Mouse (Mus musculus) MEL (cell line): ENCODE results near the gene Dlg5.

Experiments used
- CTCF ChIP-seq, 3 experiments: IDR thresholded peaks in 2 of 3; conservative IDR thresholded peaks in 1 of 3; 2 replicates each; pipeline ENCODE4 v1.5.1; 2011 to 2012; ENCODE audit warnings: low read length in 3 of 3, low read depth in 2 of 3, mild to moderate bottlenecking in 2 of 3, improper control_type of control experiment in 1 of 3, inconsistent platforms in 1 of 3, mixed read lengths in 1 of 3, moderate library complexity in 1 of 3; ENCODE audit not compliant: control insufficient read depth in 1 of 3, insufficient read depth in 1 of 3, poor library complexity in 1 of 3, severe bottlenecking in 1 of 3
- E2F4 ChIP-seq: IDR thresholded peaks from 2 replicates; pipeline ENCODE4 v1.6.1; 2011; ENCODE audit warnings: low read depth, low read length, improper control_type of control experiment, borderline replicate concordance
- EP300 ChIP-seq, 2 experiments: IDR thresholded peaks; 2 replicates each; pipeline ENCODE4 v1.6.1; 2011; ENCODE audit warnings: improper control_type of control experiment in 2 of 2, low read length in 2 of 2, low read depth in 1 of 2, mild to moderate bottlenecking in 1 of 2
- GATA1 ChIP-seq: IDR thresholded peaks from 2 replicates; pipeline ENCODE4 v1.6.1; 2011; ENCODE audit warnings: low read depth, low read length, improper control_type of control experiment
- HCFC1 ChIP-seq: IDR thresholded peaks from 2 replicates; pipeline ENCODE4 v1.6.1; 2012; ENCODE audit warnings: low read depth, mild to moderate bottlenecking, inconsistent platforms, low read length, improper control_type of control experiment, moderate library complexity
- MAX ChIP-seq: IDR thresholded peaks from 2 replicates; pipeline ENCODE4 v1.6.1; 2011; ENCODE audit warnings: low read length, improper control_type of control experiment
- MXI1 ChIP-seq: IDR thresholded peaks from 2 replicates; pipeline ENCODE4 v1.6.1; 2011; ENCODE audit warnings: mild to moderate bottlenecking, low read depth, low read length, improper control_type of control experiment
- NELFE ChIP-seq: IDR thresholded peaks from 2 replicates; pipeline ENCODE4 v1.6.1; 2011; ENCODE audit warnings: low read depth, low read length, improper control_type of control experiment
- POLR2A ChIP-seq, 2 experiments: IDR thresholded peaks; 2 replicates each; pipeline ENCODE4 v1.6.1; 2011 to 2012; ENCODE audit warnings: low read length in 2 of 2, mild to moderate bottlenecking in 2 of 2, control low read depth in 1 of 2, improper control_type of control experiment in 1 of 2, low read depth in 1 of 2, moderate library complexity in 1 of 2; ENCODE audit not compliant: control insufficient read depth in 1 of 2, insufficient read depth in 1 of 2, poor library complexity in 1 of 2
- SMC3 ChIP-seq: IDR thresholded peaks from 2 replicates; pipeline ENCODE4 v1.6.1; 2011; ENCODE audit warnings: low read depth, low read length, improper control_type of control experiment
- USF1 ChIP-seq: IDR thresholded peaks from 2 replicates; pipeline ENCODE4 v1.6.1; 2014; ENCODE audit warnings: low read depth, mild to moderate bottlenecking, inconsistent platforms, low read length, improper control_type of control experiment, moderate library complexity
- USF2 ChIP-seq, 2 experiments: IDR thresholded peaks; 2 replicates each; pipeline ENCODE4 v1.6.1; 2011 to 2012; ENCODE audit warnings: improper control_type of control experiment in 2 of 2, low read length in 2 of 2, borderline replicate concordance in 1 of 2, inconsistent platforms in 1 of 2, low read depth in 1 of 2, mild to moderate bottlenecking in 1 of 2; ENCODE audit not compliant: insufficient read depth in 1 of 2
- ZKSCAN1 ChIP-seq: IDR thresholded peaks from 2 replicates; pipeline ENCODE4 v1.6.1; 2012; ENCODE audit warnings: low read depth, mild to moderate bottlenecking, inconsistent platforms, low read length, improper control_type of control experiment, moderate library complexity

DNA sequence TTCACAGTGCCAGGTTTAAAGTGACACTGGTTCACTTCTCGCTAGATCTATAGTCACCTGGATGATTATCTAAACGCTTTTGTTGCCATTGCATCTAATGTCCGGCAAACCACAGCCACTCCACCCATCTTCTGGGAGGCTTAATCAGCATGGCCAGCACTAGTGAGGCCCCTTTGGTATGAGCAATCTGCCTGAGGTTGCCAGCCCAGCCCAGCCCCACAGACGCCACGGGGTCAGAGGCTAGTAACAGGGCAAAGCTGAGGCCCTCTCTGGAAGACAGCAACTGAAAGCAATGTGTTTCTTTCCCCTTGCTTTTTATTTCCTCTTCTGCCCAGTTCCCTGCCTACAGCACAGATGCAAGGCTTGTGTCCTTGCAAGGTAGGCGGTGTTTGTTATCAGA lies 17.2 kb downstream of the Dlg5 start:
- TF ChIP-seq ZKSCAN1, result no peak
- TF ChIP-seq CTCF (IDR thresholded peaks at IDR 0.05 in 2 of 3, conservative IDR thresholded peaks at IDR 0.05 in 1 of 3; ENCODE audit: control insufficient read depth in 1 of 3, insufficient read depth in 1 of 3, low read depth in 2 of 3, low read length in 3 of 3, poor library complexity in 1 of 3, severe bottlenecking in 1 of 3), result no peak
- TF ChIP-seq POLR2A (IDR thresholded peaks at IDR 0.05; ENCODE audit: control insufficient read depth in 1 of 2, insufficient read depth in 1 of 2, low read depth in 1 of 2, low read length in 2 of 2, poor library complexity in 1 of 2), result no peak
- no peak for TF ChIP-seq EP300 (IDR thresholded peaks at IDR 0.05; ENCODE audit: low read depth in 1 of 2, low read length in 2 of 2)
- TF ChIP-seq SMC3, result no peak
- no peak for TF ChIP-seq MAX
- TF ChIP-seq USF1, result no peak
- TF ChIP-seq E2F4, result no peak
- no peak for TF ChIP-seq USF2 (IDR thresholded peaks at IDR 0.05; ENCODE audit: borderline replicate concordance in 1 of 2, insufficient read depth in 1 of 2, low read depth in 1 of 2, low read length in 2 of 2)
- TF ChIP-seq HCFC1, result no peak
- TF ChIP-seq GATA1, result no peak
- no peak for TF ChIP-seq NELFE
- TF ChIP-seq MXI1, result no peak
